Mouse (Mus musculus): Measurements from ENCODE around the gene Lifr. TPM values are rescaled to one million over a fixed set of nuclear protein-coding genes. Genes with fewer than 3 reads are reported as not detected.

The Lifr gene
- polyA plus RNA-seq, 1 experiment from 2014 or later: 17.4 TPM

- Histone ChIP-seq H3K27me3 (no peaks in the 10 kb centered on the region), H3K4me3 (no peak overlapping the region), H3K9me3 (replicated peaks) (no peaks in the 10 kb centered on the region), H3K36me3 (peaks cover 18% of the 10 kb centered on the region), H3K4me2 (no peak overlapping the region), H3K9ac (no peak overlapping the region), H3K27ac (no peak overlapping the region), H3K4me1 (replicated peaks) (peaks cover 43% of the 10 kb centered on the region)
- no peak for ATAC-seq (replicated peaks; ENCODE audit: insufficient number of reproducible peaks, insufficient read depth, low FRiP score, low read depth)
- 62% methylated on average over 4 of the region's 4 CpGs for WGBS
Measured at GRCm38 (mm10) chr15:7191074-7191473, 100.7 kb downstream of the Lifr start.

DNA sequence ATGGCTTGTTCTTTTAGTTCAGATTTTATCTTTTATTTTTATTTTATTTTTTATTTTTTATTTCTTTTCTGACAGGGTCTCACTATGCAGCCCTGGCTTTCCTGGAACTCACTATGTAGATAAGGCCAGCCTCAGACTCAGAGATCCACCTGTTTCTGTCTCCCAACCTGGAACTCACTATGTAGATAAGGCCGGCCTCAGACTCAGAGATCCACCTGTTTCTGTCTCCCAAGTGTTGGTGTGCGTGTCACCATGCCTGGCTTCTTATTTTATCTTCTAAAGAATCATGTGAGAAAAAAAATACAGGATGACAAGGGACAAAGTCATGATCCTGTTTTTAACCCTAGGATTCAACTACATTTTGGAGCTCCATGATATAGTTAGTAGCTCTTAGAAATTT lies 102.2 kb downstream of the Lifr start:
- Histone ChIP-seq H3K4me1 (replicated peaks) (peaks cover 43% of the 10 kb centered on the region), H3K9ac (no peak overlapping the region), H3K36me3 (peaks cover 4% of the 10 kb centered on the region), H3K9me3 (replicated peaks) (no peaks in the 10 kb centered on the region), H3K27me3 (no peaks in the 10 kb centered on the region), H3K4me3 (no peak overlapping the region), H3K4me2 (no peak overlapping the region), H3K27ac (no peak overlapping the region)
- ATAC-seq (replicated peaks; ENCODE audit: insufficient number of reproducible peaks, insufficient read depth, low FRiP score, low read depth): no peak
- 91% methylated on average over 2 of the region's 2 CpGs for WGBS

DNA sequence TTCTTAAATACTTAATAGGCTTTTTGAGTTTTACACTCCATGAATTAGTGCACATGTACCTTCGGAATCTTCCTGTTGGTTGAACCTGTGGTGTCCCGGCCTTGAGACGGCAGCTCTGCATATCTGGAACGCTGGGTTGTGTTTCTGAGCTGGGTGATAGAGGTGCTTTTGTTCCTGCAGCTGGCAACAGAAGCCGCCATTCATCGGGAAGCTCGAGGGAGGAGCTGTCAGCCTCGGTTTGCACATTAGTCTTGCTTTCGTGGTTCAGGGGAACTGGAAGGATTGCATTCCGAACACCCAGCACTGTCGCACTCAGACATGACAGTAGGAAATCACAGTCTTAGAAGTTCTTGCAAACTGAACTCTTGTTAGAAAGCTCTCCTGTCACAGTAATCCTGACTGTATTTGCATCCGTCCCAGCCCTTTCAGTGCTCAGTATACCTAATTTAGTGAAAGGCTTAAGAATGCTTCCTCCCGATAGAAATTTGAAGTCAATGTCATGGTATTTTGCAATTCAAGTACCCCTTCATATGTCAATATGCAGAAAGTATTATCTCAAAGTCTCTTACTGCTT lies 103.8 kb downstream of the Lifr start:
- no peak overlapping the region for H3K4me2 ChIP-seq
- no peaks in the 10 kb centered on the region for H3K27me3 ChIP-seq
- no peaks in the 10 kb centered on the region for H3K9me3 ChIP-seq (replicated peaks)
- peak overlapping the region; percentile 33 for H3K27ac ChIP-seq
- no peaks in the 10 kb centered on the region; the same call in 1 of the 2 replicates for H3K36me3 ChIP-seq
- no peak overlapping the region for H3K4me3 ChIP-seq
- ATAC-seq (replicated peaks; ENCODE audit: insufficient number of reproducible peaks, insufficient read depth, low FRiP score, low read depth): no peak
- H3K9ac ChIP-seq: no peak overlapping the region
- WGBS: 25% methylated on average over 13 of the region's 13 CpGs
- H3K4me1 ChIP-seq (replicated peaks): peaks cover 44% of the 10 kb centered on the region

- peaks cover 41% of the 10 kb centered on the region for H3K4me1 ChIP-seq (replicated peaks)
- H3K4me3 ChIP-seq: no peak overlapping the region
- no peak overlapping the region for H3K4me2 ChIP-seq
- H3K27ac ChIP-seq: peak overlapping the region; percentile 33; the same call in 1 of the 2 replicates
- no peaks in the 10 kb centered on the region for H3K9me3 ChIP-seq (replicated peaks)
- no peaks in the 10 kb centered on the region for H3K27me3 ChIP-seq
- H3K36me3 ChIP-seq: no peaks in the 10 kb centered on the region; the same call in 1 of the 2 replicates
- 56% methylated on average over 6 of the region's 6 CpGs for WGBS
- no peak overlapping the region for H3K9ac ChIP-seq
- no peak for ATAC-seq (replicated peaks; ENCODE audit: insufficient number of reproducible peaks, insufficient read depth, low FRiP score, low read depth)
Measured at GRCm38 (mm10) chr15:7194748-7195221, 104.4 kb downstream of the Lifr start.

- H3K4me3 ChIP-seq: no peak overlapping the region
- no peak for ATAC-seq (replicated peaks; ENCODE audit: insufficient number of reproducible peaks, insufficient read depth, low FRiP score, low read depth)
- no peaks in the 10 kb centered on the region for H3K27me3 ChIP-seq
- H3K27ac ChIP-seq: no peak overlapping the region
- no peak overlapping the region for H3K4me2 ChIP-seq
- H3K36me3 ChIP-seq: no peaks in the 10 kb centered on the region; the same call in 1 of the 2 replicates
- 80% methylated on average over 3 of the region's 3 CpGs for WGBS
- no peak overlapping the region for H3K9ac ChIP-seq
- H3K4me1 ChIP-seq (replicated peaks): peaks cover 51% of the 10 kb centered on the region
- no peaks in the 10 kb centered on the region for H3K9me3 ChIP-seq (replicated peaks)
Measured at GRCm38 (mm10) chr15:7197652-7198445, 107.4 kb downstream of the Lifr start.

- Histone ChIP-seq H3K9ac (no peak overlapping the region), H3K9me3 (replicated peaks) (no peaks in the 10 kb centered on the region), H3K4me1 (replicated peaks) (peaks cover 53% of the 10 kb centered on the region), H3K27me3 (no peaks in the 10 kb centered on the region), H3K27ac (no peak overlapping the region), H3K4me2 (no peak overlapping the region), H3K4me3 (no peak overlapping the region), H3K36me3 (no peaks in the 10 kb centered on the region)
- peak; percentile 24; the same call in 1 of the 2 replicates for ATAC-seq (replicated peaks; ENCODE audit: insufficient number of reproducible peaks, insufficient read depth, low FRiP score, low read depth)
- WGBS: 54% methylated on average over 2 of the region's 2 CpGs
Measured at GRCm38 (mm10) chr15:7198816-7199215, 108.4 kb downstream of the Lifr start.

GRCm38 (mm10) chr15:7200286-7200685 lies 109.9 kb downstream of the Lifr start:
- no peak overlapping the region for H3K4me2 ChIP-seq
- no peak for ATAC-seq (replicated peaks; ENCODE audit: insufficient number of reproducible peaks, insufficient read depth, low FRiP score, low read depth)
- H3K4me1 ChIP-seq (replicated peaks): peaks cover 54% of the 10 kb centered on the region
- H3K9me3 ChIP-seq (replicated peaks): no peaks in the 10 kb centered on the region
- 56% methylated on average over 6 of the region's 6 CpGs for WGBS
- H3K36me3 ChIP-seq: no peaks in the 10 kb centered on the region
- H3K27me3 ChIP-seq: no peaks in the 10 kb centered on the region
- H3K9ac ChIP-seq: no peak overlapping the region
- no peak overlapping the region for H3K4me3 ChIP-seq
- no peak overlapping the region; the same call in 1 of the 2 replicates for H3K27ac ChIP-seq

GRCm38 (mm10) chr15:7201421-7202380 lies 111.3 kb downstream of the Lifr start:
- peak overlapping the region; percentile 21; the same call in 1 of the 2 replicates for H3K9ac ChIP-seq
- H3K36me3 ChIP-seq: no peaks in the 10 kb centered on the region
- no peaks in the 10 kb centered on the region for H3K9me3 ChIP-seq (replicated peaks)
- no peaks in the 10 kb centered on the region for H3K27me3 ChIP-seq
- H3K27ac ChIP-seq: peak overlapping the region; percentile 77
- no peak for ATAC-seq (replicated peaks; ENCODE audit: insufficient number of reproducible peaks, insufficient read depth, low FRiP score, low read depth)
- H3K4me1 ChIP-seq (replicated peaks): peaks cover 68% of the 10 kb centered on the region
- H3K4me2 ChIP-seq: no peak overlapping the region
- 32% methylated on average over 9 of the region's 9 CpGs for WGBS
- H3K4me3 ChIP-seq: no peak overlapping the region

GRCm38 (mm10) chr15:7202981-7203380 lies 112.6 kb downstream of the Lifr start:
- no peaks in the 10 kb centered on the region for H3K9me3 ChIP-seq (replicated peaks)
- H3K36me3 ChIP-seq: 0 out of 2 replicates have a peak, but pooled peaks cover 5% of the 10 kb centered on the region
- H3K27me3 ChIP-seq: no peaks in the 10 kb centered on the region
- 93% methylated on average over 5 of the region's 5 CpGs for WGBS
- peaks cover 72% of the 10 kb centered on the region for H3K4me1 ChIP-seq (replicated peaks)
- no peak overlapping the region for H3K4me3 ChIP-seq
- H3K4me2 ChIP-seq: no peak overlapping the region
- peak overlapping the region; percentile 77 for H3K27ac ChIP-seq
- no peak overlapping the region for H3K9ac ChIP-seq
- ATAC-seq (replicated peaks; ENCODE audit: insufficient number of reproducible peaks, insufficient read depth, low FRiP score, low read depth): no peak

DNA sequence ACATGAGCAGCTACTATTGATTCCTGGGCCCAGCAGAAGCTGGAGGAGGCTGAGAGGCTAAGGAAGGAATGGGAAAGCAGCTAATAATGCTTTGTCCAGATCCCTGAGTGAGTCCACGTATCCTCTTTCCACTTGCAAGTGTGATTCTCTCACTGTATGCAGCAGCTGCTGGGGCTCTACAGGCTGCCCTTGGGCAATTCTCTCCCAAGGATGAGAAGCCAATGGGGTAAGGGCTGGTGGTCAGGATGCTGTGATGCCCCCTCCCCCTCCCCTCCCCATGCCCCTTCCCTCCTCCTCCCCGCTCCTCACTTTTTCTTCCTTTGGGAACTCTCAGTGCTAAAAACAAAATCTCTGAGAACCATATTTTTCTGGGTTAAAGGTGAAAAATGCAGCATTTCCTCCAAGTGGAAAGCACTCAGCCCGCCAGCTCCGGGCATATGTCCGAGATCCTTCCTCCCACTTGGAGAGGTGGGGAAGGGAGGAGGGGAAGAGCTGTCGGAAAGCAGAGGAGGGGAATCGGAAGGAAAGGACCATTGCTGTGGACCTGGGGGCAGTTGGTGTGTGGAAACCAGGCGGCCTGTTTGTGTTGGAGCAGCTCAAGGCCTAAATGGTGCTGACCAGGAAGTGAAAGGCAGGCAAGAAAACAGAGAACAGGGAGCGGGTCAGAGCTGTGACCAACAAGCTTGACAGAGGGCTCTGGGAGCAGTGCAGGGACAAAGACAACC lies 113.4 kb downstream of the Lifr start:
- no peak overlapping the region for H3K4me3 ChIP-seq
- no peak overlapping the region for H3K9ac ChIP-seq
- no peaks in the 10 kb centered on the region for H3K9me3 ChIP-seq (replicated peaks)
- no peak overlapping the region for H3K4me2 ChIP-seq
- H3K36me3 ChIP-seq: 0 out of 2 replicates have a peak, but pooled peaks cover 5% of the 10 kb centered on the region
- peak overlapping the region; percentile 77 for H3K27ac ChIP-seq
- WGBS: 45% methylated on average over 9 of the region's 9 CpGs
- H3K27me3 ChIP-seq: no peaks in the 10 kb centered on the region
- peak; percentile 56 for ATAC-seq (replicated peaks; ENCODE audit: insufficient number of reproducible peaks, insufficient read depth, low FRiP score, low read depth)
- H3K4me1 ChIP-seq (replicated peaks): peaks cover 75% of the 10 kb centered on the region

Measured in heart, embryonic 15.5 days (tissue).